Mouse (Mus musculus): ENCODE measurements around the gene Mpp1.

DNA sequence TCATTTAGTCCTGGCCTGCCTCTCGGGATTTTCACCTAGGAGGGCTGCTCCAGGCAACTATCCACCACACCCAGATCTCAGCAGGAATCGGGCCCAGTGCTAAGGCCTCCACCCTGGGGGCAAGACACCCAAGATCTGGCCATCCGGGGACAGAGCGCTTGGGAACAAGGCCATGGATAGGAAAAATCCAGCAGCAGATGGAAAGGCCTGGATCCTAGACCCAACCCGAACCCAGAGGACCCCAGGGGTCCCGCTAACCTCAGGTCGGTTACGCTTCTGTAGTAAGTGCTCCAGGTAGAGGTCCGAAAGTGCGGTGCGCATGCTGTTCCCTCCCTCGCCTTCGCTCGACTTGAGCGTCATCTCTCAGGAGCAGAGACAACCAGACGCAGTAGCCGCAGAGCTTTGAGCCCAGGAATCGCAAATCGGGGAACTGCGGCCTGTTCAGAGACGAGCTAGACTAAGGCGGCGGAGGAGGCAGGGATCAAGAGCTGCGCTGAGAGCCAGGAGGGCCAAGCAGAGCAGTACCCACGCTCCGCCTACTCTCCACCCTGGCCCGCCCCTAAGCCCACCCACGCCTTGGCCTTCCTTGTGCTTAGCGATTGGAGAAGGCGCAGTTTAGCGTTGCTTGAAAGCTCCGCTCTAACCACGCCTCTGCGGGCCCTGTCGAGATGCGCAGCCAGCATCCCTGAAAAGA, at the start of gene Mpp1:
- no peak for TF ChIP-seq CTCF (IDR thresholded peaks at IDR 0.05; ENCODE audit: low read depth, low read length)
- peak; percentile 36 for TF ChIP-seq POLR2A (IDR thresholded peaks at IDR 0.05; ENCODE audit: insufficient read depth, low read length)
- TF ChIP-seq EP300 (IDR thresholded peaks at IDR 0.05; ENCODE audit: insufficient read depth, low read depth, low read length) = no peak
